Mouse (Mus musculus): Measurements from ENCODE around the gene Ncoa7. TPM values are rescaled to one million over a fixed set of nuclear protein-coding genes. Genes with fewer than 3 reads are reported as not detected.
"Not testable (repeated sequence)": the region's sequence is repeated elsewhere in the genome, so short reads cannot be mapped to it uniquely, and the experiment has no call there.

The Ncoa7 gene
- polyA plus RNA-seq, 1 experiment, result 65.5 TPM

- H3K4me1 ChIP-seq (ENCODE audit: control insufficient read depth, insufficient read depth, low read length), result peaks cover 17% of the 10 kb centered on the region
- WGBS, result 11% methylated on average over 9 of the region's 9 CpGs
- TF ChIP-seq POLR2A (IDR thresholded peaks at IDR 0.05; ENCODE audit: borderline replicate concordance, insufficient read depth, low read length), result 0 out of 2 replicates have a peak, but pooled peaks have one; percentile 28
- peak overlapping the region; percentile 23 for H3K4me3 ChIP-seq (replicated peaks; ENCODE audit: insufficient read depth, low read depth, low read length)
- H3K27me3 ChIP-seq (ENCODE audit: control insufficient read depth, insufficient read depth, low read length), result not testable (repeated sequence)
- DNase-seq, result peak; percentile 82 to 91
- H3K27ac ChIP-seq (ENCODE audit: insufficient read depth, low read length), result peak overlapping the region; percentile 70
Observed at GRCm38 (mm10) chr10:30780921-30781320, 22.2 kb downstream of the Ncoa7 start.

- H3K4me1 ChIP-seq (ENCODE audit: control insufficient read depth, insufficient read depth, low read length), result peaks cover 18% of the 10 kb centered on the region
- peak; percentile 46; the same call in 1 of the 2 replicates for TF ChIP-seq POLR2A (IDR thresholded peaks at IDR 0.05; ENCODE audit: borderline replicate concordance, insufficient read depth, low read length)
- TF ChIP-seq CTCF (IDR thresholded peaks at IDR 0.05; ENCODE audit: borderline replicate concordance, insufficient read depth, low read depth, low read length), result no peak
- peak; percentile 82 to 96 for DNase-seq
- 8% methylated on average over 3 of the region's 3 CpGs for WGBS
- peak overlapping the region; percentile 98 for H3K27ac ChIP-seq (ENCODE audit: insufficient read depth, low read length)
- no peak overlapping the region for H3K4me3 ChIP-seq (replicated peaks; ENCODE audit: insufficient read depth, low read depth, low read length)
- no peaks in the 10 kb centered on the region for H3K27me3 ChIP-seq (ENCODE audit: control insufficient read depth, insufficient read depth, low read length)
Observed at GRCm38 (mm10) chr10:30778240-30778639, 24.9 kb downstream of the Ncoa7 start.

- H3K4me3 ChIP-seq (replicated peaks; ENCODE audit: insufficient read depth, low read depth, low read length), result no peak overlapping the region
- H3K27ac ChIP-seq (ENCODE audit: insufficient read depth, low read length), result peak overlapping the region; percentile 50; the same call in 1 of the 2 replicates
- no peak for TF ChIP-seq CTCF (IDR thresholded peaks at IDR 0.05; ENCODE audit: borderline replicate concordance, insufficient read depth, low read depth, low read length)
- no peak for TF ChIP-seq POLR2A (IDR thresholded peaks at IDR 0.05; ENCODE audit: borderline replicate concordance, insufficient read depth, low read length)
- H3K27me3 ChIP-seq (ENCODE audit: control insufficient read depth, insufficient read depth, low read length), result no peaks in the 10 kb centered on the region
- WGBS, result 87% methylated on average over 2 of the region's 2 CpGs
- H3K4me1 ChIP-seq (ENCODE audit: control insufficient read depth, insufficient read depth, low read length), result peaks cover 11% of the 10 kb centered on the region; the same call in 1 of the 2 replicates
- DNase-seq, result no peak
Observed at GRCm38 (mm10) chr10:30775987-30776386, 27.1 kb downstream of the Ncoa7 start.

GRCm38 (mm10) chr10:30775568-30775967 lies 27.6 kb downstream of the Ncoa7 start:
- TF ChIP-seq CTCF (IDR thresholded peaks at IDR 0.05; ENCODE audit: borderline replicate concordance, insufficient read depth, low read depth, low read length), result no peak
- TF ChIP-seq POLR2A (IDR thresholded peaks at IDR 0.05; ENCODE audit: borderline replicate concordance, insufficient read depth, low read length), result no peak
- 74% methylated on average over 5 of the region's 5 CpGs for WGBS
- Histone ChIP-seq H3K4me1 (ENCODE audit: control insufficient read depth, insufficient read depth, low read length) (peaks cover 11% of the 10 kb centered on the region; the same call in 1 of the 2 replicates), H3K4me3 (replicated peaks; ENCODE audit: insufficient read depth, low read depth, low read length) (no peak overlapping the region), H3K27ac (ENCODE audit: insufficient read depth, low read length) (no peak overlapping the region), H3K27me3 (ENCODE audit: control insufficient read depth, insufficient read depth, low read length) (no peaks in the 10 kb centered on the region)
- no peak for DNase-seq

GRCm38 (mm10) chr10:30774396-30774795 lies 28.7 kb downstream of the Ncoa7 start:
- no peak overlapping the region for H3K4me3 ChIP-seq (replicated peaks; ENCODE audit: insufficient read depth, low read depth, low read length)
- H3K4me1 ChIP-seq (ENCODE audit: control insufficient read depth, insufficient read depth, low read length), result peaks cover 9% of the 10 kb centered on the region; the same call in 1 of the 2 replicates
- 0 out of 2 replicates have a peak overlapping the region, but pooled peaks have one; percentile 1 for H3K27ac ChIP-seq (ENCODE audit: insufficient read depth, low read length)
- no peak for TF ChIP-seq CTCF (IDR thresholded peaks at IDR 0.05; ENCODE audit: borderline replicate concordance, insufficient read depth, low read depth, low read length)
- 90% methylated on average over 2 of the region's 2 CpGs for WGBS
- DNase-seq, result no peak
- no peaks in the 10 kb centered on the region for H3K27me3 ChIP-seq (ENCODE audit: control insufficient read depth, insufficient read depth, low read length)

GRCm38 (mm10) chr10:30773181-30773580 lies 29.9 kb downstream of the Ncoa7 start:
- H3K4me3 ChIP-seq (replicated peaks; ENCODE audit: insufficient read depth, low read depth, low read length), result no peak overlapping the region
- no peak overlapping the region for H3K27ac ChIP-seq (ENCODE audit: insufficient read depth, low read length)
- peaks cover 6% of the 10 kb centered on the region; the same call in 1 of the 2 replicates for H3K4me1 ChIP-seq (ENCODE audit: control insufficient read depth, insufficient read depth, low read length)
- WGBS, result 85% methylated on average over 5 of the region's 5 CpGs
- no peaks in the 10 kb centered on the region for H3K27me3 ChIP-seq (ENCODE audit: control insufficient read depth, insufficient read depth, low read length)
- TF ChIP-seq POLR2A (IDR thresholded peaks at IDR 0.05; ENCODE audit: borderline replicate concordance, insufficient read depth, low read length) (no peak), CTCF (IDR thresholded peaks at IDR 0.05; ENCODE audit: borderline replicate concordance, insufficient read depth, low read depth, low read length) (no peak)
- no peak for DNase-seq

- TF ChIP-seq POLR2A (IDR thresholded peaks at IDR 0.05; ENCODE audit: borderline replicate concordance, insufficient read depth, low read length) (no peak), CTCF (IDR thresholded peaks at IDR 0.05; ENCODE audit: borderline replicate concordance, insufficient read depth, low read depth, low read length) (no peak)
- 85% methylated on average over 5 of the region's 5 CpGs for WGBS
Observed at GRCm38 (mm10) chr10:30771417-30772158, 31.5 kb downstream of the Ncoa7 start.

GRCm38 (mm10) chr10:30768820-30769219 lies 34.3 kb downstream of the Ncoa7 start:
- no peak for DNase-seq
- Histone ChIP-seq H3K27ac (ENCODE audit: insufficient read depth, low read length) (no peak overlapping the region), H3K4me1 (ENCODE audit: control insufficient read depth, insufficient read depth, low read length) (no peaks in the 10 kb centered on the region; the same call in 1 of the 2 replicates), H3K27me3 (ENCODE audit: control insufficient read depth, insufficient read depth, low read length) (no peaks in the 10 kb centered on the region), H3K4me3 (replicated peaks; ENCODE audit: insufficient read depth, low read depth, low read length) (no peak overlapping the region)
- TF ChIP-seq POLR2A (IDR thresholded peaks at IDR 0.05; ENCODE audit: borderline replicate concordance, insufficient read depth, low read length) (no peak), CTCF (IDR thresholded peaks at IDR 0.05; ENCODE audit: borderline replicate concordance, insufficient read depth, low read depth, low read length) (no peak)
- 93% methylated on average over 1 of the region's 1 CpGs for WGBS

More at GRCm38 (mm10) chr10:30771417-30772158, 31.5 kb downstream of the Ncoa7 start:
- Histone ChIP-seq H3K4me3 (replicated peaks; ENCODE audit: insufficient read depth, low read depth, low read length) (no peak overlapping the region), H3K27me3 (ENCODE audit: control insufficient read depth, insufficient read depth, low read length) (no peaks in the 10 kb centered on the region), H3K4me1 (ENCODE audit: control insufficient read depth, insufficient read depth, low read length) (peaks cover 4% of the 10 kb centered on the region; the same call in 1 of the 2 replicates), H3K27ac (ENCODE audit: insufficient read depth, low read length) (no peak overlapping the region)
- no peak for DNase-seq
